Mouse (Mus musculus): ENCODE data around the gene Wdtc1. TPM values are rescaled to one million over a fixed set of nuclear protein-coding genes. Genes with fewer than 3 reads are reported as not detected.

The Wdtc1 gene
- total and polyA plus RNA-seq, 3 experiments = 7.1 to 53.4 (median 32.3) TPM

GRCm38 (mm10) chr4:133257798-133258408 lies 95.4 kb downstream of the Wdtc1 start:
- Histone ChIP-seq H3K4me3 (ENCODE audit: low read depth, low read length) (no peak overlapping the region), H3K4me1 (ENCODE audit: insufficient read depth, low read depth, low read length) (peaks cover 47% of the 10 kb centered on the region), H3K9me3 (replicated peaks) (no peaks in the 10 kb centered on the region), H3K27me3 (ENCODE audit: insufficient read depth, low read length) (peaks cover 5% of the 10 kb centered on the region; the same call in 1 of the 2 replicates), H3K36me3 (replicated peaks) (peaks cover 55% of the 10 kb centered on the region)
- ATAC-seq (ENCODE audit: extremely low read depth, insufficient number of reproducible peaks, low FRiP score, poor library complexity, severe bottlenecking) (no peak), DNase-seq (ENCODE audit: low spot score) (no peak)
- no peak for TF ChIP-seq TAL1 (conservative IDR thresholded peaks at IDR 0.05; ENCODE audit: low read depth, low read length)
- TF ChIP-seq GATA1 (IDR thresholded peaks at IDR 0.05; ENCODE audit: borderline replicate concordance, low read length) = no peak
- no peak for TF ChIP-seq POLR2AphosphoS5 (IDR thresholded peaks at IDR 0.05; ENCODE audit: insufficient replicate concordance, low read depth, low read length)
- TF ChIP-seq GATA2 (IDR thresholded peaks at IDR 0.05; ENCODE audit: borderline replicate concordance, low read depth, low read length) = no peak
- no peak for TF ChIP-seq CTCF (IDR thresholded peaks at IDR 0.05; ENCODE audit: low read depth, low read length)

- Histone ChIP-seq H3K4me3 (ENCODE audit: low read depth, low read length) (no peak overlapping the region), H3K4me1 (ENCODE audit: insufficient read depth, low read depth, low read length) (peaks cover 40% of the 10 kb centered on the region), H3K36me3 (replicated peaks) (peaks cover 56% of the 10 kb centered on the region), H3K27me3 (ENCODE audit: insufficient read depth, low read length) (peaks cover 5% of the 10 kb centered on the region; the same call in 1 of the 2 replicates), H3K9me3 (replicated peaks) (no peaks in the 10 kb centered on the region)
- ATAC-seq (ENCODE audit: extremely low read depth, insufficient number of reproducible peaks, low FRiP score, poor library complexity, severe bottlenecking) (no peak), DNase-seq (ENCODE audit: low spot score) (no peak)
- TF ChIP-seq GATA1 (IDR thresholded peaks at IDR 0.05; ENCODE audit: borderline replicate concordance, low read length) = no peak
Measured at GRCm38 (mm10) chr4:133257230-133257629, 96.1 kb downstream of the Wdtc1 start.

- Histone ChIP-seq H3K9me3 (replicated peaks) (no peaks in the 10 kb centered on the region), H3K4me3 (ENCODE audit: low read depth, low read length) (no peak overlapping the region), H3K4me1 (ENCODE audit: insufficient read depth, low read depth, low read length) (peaks cover 36% of the 10 kb centered on the region), H3K27me3 (ENCODE audit: insufficient read depth, low read length) (peaks cover 5% of the 10 kb centered on the region; the same call in 1 of the 2 replicates), H3K36me3 (replicated peaks) (peaks cover 58% of the 10 kb centered on the region)
- DNase-seq (ENCODE audit: low spot score) = no peak
- no peak for ATAC-seq (ENCODE audit: extremely low read depth, insufficient number of reproducible peaks, low FRiP score, poor library complexity, severe bottlenecking)
- TF ChIP-seq CTCF (IDR thresholded peaks at IDR 0.05; ENCODE audit: low read depth, low read length) (no peak), TAL1 (conservative IDR thresholded peaks at IDR 0.05; ENCODE audit: low read depth, low read length) (no peak), GATA2 (IDR thresholded peaks at IDR 0.05; ENCODE audit: borderline replicate concordance, low read depth, low read length) (no peak), GATA1 (IDR thresholded peaks at IDR 0.05; ENCODE audit: borderline replicate concordance, low read length) (no peak), POLR2AphosphoS5 (IDR thresholded peaks at IDR 0.05; ENCODE audit: insufficient replicate concordance, low read depth, low read length) (no peak)
Measured at GRCm38 (mm10) chr4:133256820-133257219, 96.5 kb downstream of the Wdtc1 start.

- Histone ChIP-seq H3K36me3 (replicated peaks) (peaks cover 72% of the 10 kb centered on the region), H3K9me3 (replicated peaks) (no peaks in the 10 kb centered on the region), H3K4me3 (ENCODE audit: low read depth, low read length) (no peak overlapping the region), H3K27me3 (ENCODE audit: insufficient read depth, low read length) (peaks cover 5% of the 10 kb centered on the region; the same call in 1 of the 2 replicates), H3K4me1 (ENCODE audit: insufficient read depth, low read depth, low read length) (peaks cover 34% of the 10 kb centered on the region)
- TF ChIP-seq POLR2AphosphoS5 (IDR thresholded peaks at IDR 0.05; ENCODE audit: insufficient replicate concordance, low read depth, low read length) (no peak), TAL1 (conservative IDR thresholded peaks at IDR 0.05; ENCODE audit: low read depth, low read length) (no peak), GATA2 (IDR thresholded peaks at IDR 0.05; ENCODE audit: borderline replicate concordance, low read depth, low read length) (no peak), CTCF (IDR thresholded peaks at IDR 0.05; ENCODE audit: low read depth, low read length) (no peak), GATA1 (IDR thresholded peaks at IDR 0.05; ENCODE audit: borderline replicate concordance, low read length) (no peak)
- no peak for ATAC-seq (ENCODE audit: extremely low read depth, insufficient number of reproducible peaks, low FRiP score, poor library complexity, severe bottlenecking)
- no peak for DNase-seq (ENCODE audit: low spot score)
Measured at GRCm38 (mm10) chr4:133255392-133255791, 97.9 kb downstream of the Wdtc1 start.

- Histone ChIP-seq H3K4me1 (ENCODE audit: insufficient read depth, low read depth, low read length) (peaks cover 51% of the 10 kb centered on the region), H3K27me3 (ENCODE audit: insufficient read depth, low read length) (peaks cover 5% of the 10 kb centered on the region; the same call in 1 of the 2 replicates), H3K36me3 (replicated peaks) (peaks cover 85% of the 10 kb centered on the region), H3K9me3 (replicated peaks) (no peaks in the 10 kb centered on the region), H3K4me3 (ENCODE audit: low read depth, low read length) (no peak overlapping the region)
- ATAC-seq (ENCODE audit: extremely low read depth, insufficient number of reproducible peaks, low FRiP score, poor library complexity, severe bottlenecking) (no peak), DNase-seq (ENCODE audit: low spot score) (no peak)
- TF ChIP-seq CTCF (IDR thresholded peaks at IDR 0.05; ENCODE audit: low read depth, low read length) (no peak), GATA1 (IDR thresholded peaks at IDR 0.05; ENCODE audit: borderline replicate concordance, low read length) (no peak), POLR2AphosphoS5 (IDR thresholded peaks at IDR 0.05; ENCODE audit: insufficient replicate concordance, low read depth, low read length) (no peak), TAL1 (conservative IDR thresholded peaks at IDR 0.05; ENCODE audit: low read depth, low read length) (no peak), GATA2 (IDR thresholded peaks at IDR 0.05; ENCODE audit: borderline replicate concordance, low read depth, low read length) (no peak)
Measured at GRCm38 (mm10) chr4:133253412-133253811, 99.9 kb downstream of the Wdtc1 start.

- no peak for TF ChIP-seq GATA2 (IDR thresholded peaks at IDR 0.05; ENCODE audit: borderline replicate concordance, low read depth, low read length)
- Histone ChIP-seq H3K4me3 (ENCODE audit: low read depth, low read length) (no peak overlapping the region), H3K36me3 (replicated peaks) (peaks cover 85% of the 10 kb centered on the region), H3K27me3 (ENCODE audit: insufficient read depth, low read length) (peaks cover 3% of the 10 kb centered on the region; the same call in 1 of the 2 replicates), H3K9me3 (replicated peaks) (no peaks in the 10 kb centered on the region), H3K4me1 (ENCODE audit: insufficient read depth, low read depth, low read length) (peaks cover 56% of the 10 kb centered on the region)
- no peak for DNase-seq (ENCODE audit: low spot score)
- no peak for ATAC-seq (ENCODE audit: extremely low read depth, insufficient number of reproducible peaks, low FRiP score, poor library complexity, severe bottlenecking)
Measured at GRCm38 (mm10) chr4:133252089-133252488, 101.2 kb downstream of the Wdtc1 start.

Data from G1E (cell line).